Mouse (Mus musculus): Measurements from ENCODE around the gene Eya3. TPM values are rescaled to one million over a fixed set of nuclear protein-coding genes. Genes with fewer than 3 reads are reported as not detected.

Eya3 gene
- polyA plus RNA-seq, 1 experiment from 2014 or later: 8.2 TPM

- 0 out of 2 replicates have a peak, but pooled peaks cover 5% of the 10 kb centered on the region for H3K4me1 ChIP-seq (ENCODE audit: insufficient read depth, low read depth, low read length)
- DNase-seq (ENCODE audit: low spot score): peak; percentile 66
Measured at GRCm38 (mm10) chr4:132653799-132654198, 15.0 kb downstream of the Eya3 start.

DNA sequence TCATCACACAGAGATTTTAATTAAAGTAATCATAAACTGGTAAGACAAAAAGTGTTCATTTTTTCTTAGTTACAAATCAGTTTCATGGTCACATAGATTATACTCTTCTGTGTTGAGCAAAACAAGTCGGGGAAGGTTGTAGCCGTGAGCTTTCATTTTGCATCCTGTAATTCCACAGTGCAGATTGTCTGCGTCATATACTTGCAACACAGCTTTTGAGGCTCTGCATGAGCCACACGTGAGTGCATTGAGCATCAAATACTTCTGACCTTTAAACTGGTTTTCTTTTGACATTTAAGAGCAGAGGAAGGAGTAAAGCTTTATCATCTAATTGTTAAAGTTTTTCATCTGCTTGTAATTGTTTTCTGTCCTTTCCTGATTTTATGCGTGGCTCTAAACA is 16.5 kb downstream of the Eya3 start:
- H3K27me3 ChIP-seq (replicated peaks; ENCODE audit: insufficient read depth, low read length): no peaks in the 10 kb centered on the region
- no peak overlapping the region for H3K9ac ChIP-seq (replicated peaks; ENCODE audit: low read depth)
- TF ChIP-seq EP300 (IDR thresholded peaks at IDR 0.05): no peak
- TF ChIP-seq CTCF (IDR thresholded peaks at IDR 0.05): no peak
- ATAC-seq (no peak), DNase-seq (ENCODE audit: low spot score) (no peak)
- 0 out of 2 replicates have a peak, but pooled peaks cover 5% of the 10 kb centered on the region for H3K36me3 ChIP-seq (ENCODE audit: insufficient read depth, low read length)
- no peak overlapping the region for H3K27ac ChIP-seq (ENCODE audit: low read length)
- H3K4me2 ChIP-seq (replicated peaks; ENCODE audit: low read depth, low read length): no peak overlapping the region
- H3K4me1 ChIP-seq (ENCODE audit: insufficient read depth, low read depth, low read length): 0 out of 2 replicates have a peak, but pooled peaks cover 5% of the 10 kb centered on the region
- no peaks in the 10 kb centered on the region for H3K9me3 ChIP-seq (ENCODE audit: low read length)
- no peak overlapping the region for H3K4me3 ChIP-seq (ENCODE audit: low read depth, low read length)
- 61% methylated on average over 5 of the region's 5 CpGs for WGBS

More at GRCm38 (mm10) chr4:132653799-132654198, 15.0 kb downstream of the Eya3 start:
- ATAC-seq: peak; percentile 69
- Histone ChIP-seq H3K4me2 (replicated peaks; ENCODE audit: low read depth, low read length) (no peak overlapping the region), H3K27ac (ENCODE audit: low read length) (no peak overlapping the region), H3K9me3 (ENCODE audit: low read length) (no peaks in the 10 kb centered on the region), H3K4me3 (ENCODE audit: low read depth, low read length) (no peak overlapping the region), H3K9ac (replicated peaks; ENCODE audit: low read depth) (no peak overlapping the region), H3K27me3 (replicated peaks; ENCODE audit: insufficient read depth, low read length) (no peaks in the 10 kb centered on the region), H3K36me3 (ENCODE audit: insufficient read depth, low read length) (0 out of 2 replicates have a peak, but pooled peaks cover 5% of the 10 kb centered on the region)
- TF ChIP-seq EP300 (IDR thresholded peaks at IDR 0.05) (no peak), CTCF (IDR thresholded peaks at IDR 0.05) (no peak)
- 31% methylated on average over 3 of the region's 3 CpGs for WGBS

DNA sequence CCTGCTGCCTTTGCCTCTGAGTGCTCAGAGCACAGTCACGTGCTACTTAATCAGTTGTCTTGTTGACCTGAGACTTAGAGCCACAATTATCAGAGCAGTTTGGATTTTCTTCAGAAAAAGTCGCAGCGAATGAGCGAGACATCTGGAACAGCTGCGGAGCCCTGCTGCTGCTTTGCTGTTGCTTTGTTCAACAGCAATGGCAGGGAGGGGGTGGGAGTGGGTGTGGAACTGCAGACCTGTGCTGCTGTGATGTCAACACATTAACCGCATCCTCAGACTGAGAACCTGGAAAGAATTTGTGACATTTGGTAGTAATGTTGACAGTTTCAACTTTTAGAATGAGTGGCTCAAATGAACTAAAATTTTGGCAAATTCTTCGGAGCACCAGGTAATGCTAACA is 20.3 kb downstream of the Eya3 start:
- DNase-seq (ENCODE audit: low spot score): no peak
- Histone ChIP-seq H3K27me3 (replicated peaks; ENCODE audit: insufficient read depth, low read length) (no peaks in the 10 kb centered on the region), H3K9me3 (ENCODE audit: low read length) (no peaks in the 10 kb centered on the region), H3K4me2 (replicated peaks; ENCODE audit: low read depth, low read length) (no peak overlapping the region), H3K9ac (replicated peaks; ENCODE audit: low read depth) (no peak overlapping the region), H3K4me1 (ENCODE audit: insufficient read depth, low read depth, low read length) (0 out of 2 replicates have a peak, but pooled peaks cover 2% of the 10 kb centered on the region), H3K36me3 (ENCODE audit: insufficient read depth, low read length) (0 out of 2 replicates have a peak, but pooled peaks cover 8% of the 10 kb centered on the region), H3K4me3 (ENCODE audit: low read depth, low read length) (no peak overlapping the region), H3K27ac (ENCODE audit: low read length) (no peak overlapping the region)
- WGBS: 88% methylated on average over 7 of the region's 7 CpGs
- TF ChIP-seq CTCF (IDR thresholded peaks at IDR 0.05) (no peak), EP300 (IDR thresholded peaks at IDR 0.05) (no peak)
- ATAC-seq: no peak

DNA sequence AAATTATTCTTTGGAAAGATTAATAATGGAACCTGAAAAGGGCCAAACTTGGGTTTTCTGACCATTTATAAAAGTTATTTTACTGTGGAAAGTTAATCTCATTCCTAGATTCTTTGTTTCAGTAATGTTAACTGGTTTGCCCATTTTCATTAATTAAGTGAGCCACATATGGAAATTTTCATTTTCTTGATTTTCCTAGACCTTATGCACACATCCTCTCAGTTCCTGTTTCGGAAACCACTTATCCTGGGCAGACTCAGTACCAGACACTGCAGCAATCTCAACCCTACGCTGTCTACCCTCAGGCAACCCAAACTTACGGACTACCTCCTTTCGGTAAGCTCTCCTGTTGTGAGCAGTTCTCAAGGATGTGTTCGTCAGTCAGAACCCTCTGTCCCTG is 33.9 kb downstream of the Eya3 start:
- Histone ChIP-seq H3K27ac (ENCODE audit: low read length) (no peak overlapping the region), H3K36me3 (ENCODE audit: insufficient read depth, low read length) (peaks cover 25% of the 10 kb centered on the region; the same call in 1 of the 2 replicates), H3K4me1 (ENCODE audit: insufficient read depth, low read depth, low read length) (no peaks in the 10 kb centered on the region), H3K9me3 (ENCODE audit: low read length) (no peaks in the 10 kb centered on the region), H3K9ac (replicated peaks; ENCODE audit: low read depth) (no peak overlapping the region), H3K4me2 (replicated peaks; ENCODE audit: low read depth, low read length) (no peak overlapping the region), H3K4me3 (ENCODE audit: low read depth, low read length) (no peak overlapping the region), H3K27me3 (replicated peaks; ENCODE audit: insufficient read depth, low read length) (no peaks in the 10 kb centered on the region)
- DNase-seq (ENCODE audit: low spot score): no peak
- TF ChIP-seq CTCF (IDR thresholded peaks at IDR 0.05) (no peak), EP300 (IDR thresholded peaks at IDR 0.05) (no peak)
- no peak for ATAC-seq
- WGBS: 93% methylated on average over 5 of the region's 5 CpGs

- H3K27ac ChIP-seq (ENCODE audit: low read length): no peak overlapping the region
- no peak overlapping the region for H3K9ac ChIP-seq (replicated peaks; ENCODE audit: low read depth)
- WGBS: 74% methylated on average over 7 of the region's 7 CpGs
- no peak overlapping the region for H3K4me3 ChIP-seq (ENCODE audit: low read depth, low read length)
- TF ChIP-seq EP300 (IDR thresholded peaks at IDR 0.05): no peak
- peak; percentile 82 for TF ChIP-seq CTCF (IDR thresholded peaks at IDR 0.05)
- no peaks in the 10 kb centered on the region for H3K9me3 ChIP-seq (ENCODE audit: low read length)
- peak; percentile 65 for DNase-seq (ENCODE audit: low spot score)
- H3K4me1 ChIP-seq (ENCODE audit: insufficient read depth, low read depth, low read length): no peaks in the 10 kb centered on the region
- peak; percentile 67 for ATAC-seq
- no peak overlapping the region for H3K4me2 ChIP-seq (replicated peaks; ENCODE audit: low read depth, low read length)
- no peaks in the 10 kb centered on the region for H3K27me3 ChIP-seq (replicated peaks; ENCODE audit: insufficient read depth, low read length)
- peaks cover 23% of the 10 kb centered on the region; the same call in 1 of the 2 replicates for H3K36me3 ChIP-seq (ENCODE audit: insufficient read depth, low read length)
Measured at GRCm38 (mm10) chr4:132676771-132677539, 38.2 kb downstream of the Eya3 start.

DNA sequence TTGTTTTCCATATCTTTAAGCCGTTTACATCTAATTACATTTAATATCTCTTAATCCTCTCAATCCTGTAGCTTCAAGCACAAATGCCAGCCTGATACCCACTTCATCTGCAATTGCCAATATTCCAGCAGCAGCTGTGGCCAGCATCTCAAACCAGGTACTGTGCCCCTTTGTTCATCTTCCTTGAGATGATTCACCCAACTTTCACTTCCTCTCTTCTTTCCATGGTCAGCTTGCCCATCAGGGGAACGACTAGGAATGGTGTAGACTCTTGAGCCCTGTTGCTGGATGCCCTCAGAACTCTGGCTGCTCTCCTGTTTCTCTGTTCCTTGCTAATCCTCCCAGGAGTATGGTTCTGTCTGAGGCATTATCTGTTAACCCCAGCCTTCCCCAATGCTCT is 50.8 kb downstream of the Eya3 start:
- Histone ChIP-seq H3K27ac (ENCODE audit: low read length) (no peak overlapping the region), H3K9me3 (ENCODE audit: low read length) (no peaks in the 10 kb centered on the region), H3K36me3 (ENCODE audit: insufficient read depth, low read length) (peaks cover 17% of the 10 kb centered on the region), H3K4me1 (ENCODE audit: insufficient read depth, low read depth, low read length) (no peaks in the 10 kb centered on the region), H3K4me3 (ENCODE audit: low read depth, low read length) (no peak overlapping the region), H3K27me3 (replicated peaks; ENCODE audit: insufficient read depth, low read length) (no peaks in the 10 kb centered on the region), H3K4me2 (replicated peaks; ENCODE audit: low read depth, low read length) (no peak overlapping the region), H3K9ac (replicated peaks; ENCODE audit: low read depth) (no peak overlapping the region)
- no peak for ATAC-seq
- no peak for TF ChIP-seq EP300 (IDR thresholded peaks at IDR 0.05)
- TF ChIP-seq CTCF (IDR thresholded peaks at IDR 0.05): no peak
- WGBS: 81% methylated on average over 2 of the region's 2 CpGs
- no peak for DNase-seq (ENCODE audit: low spot score)
